Mouse (Mus musculus): ENCODE results near the gene Smug1.

- TF ChIP-seq EP300 (IDR thresholded peaks at IDR 0.05; ENCODE audit: low read depth) (no peak), CTCF (IDR thresholded peaks at IDR 0.05; ENCODE audit: low read depth) (no peak)
These were observed 11.2 kb downstream of the Smug1 start for GRCm38 (mm10) chr15:103155366-103156321.
